In the genomic region with DNA sequence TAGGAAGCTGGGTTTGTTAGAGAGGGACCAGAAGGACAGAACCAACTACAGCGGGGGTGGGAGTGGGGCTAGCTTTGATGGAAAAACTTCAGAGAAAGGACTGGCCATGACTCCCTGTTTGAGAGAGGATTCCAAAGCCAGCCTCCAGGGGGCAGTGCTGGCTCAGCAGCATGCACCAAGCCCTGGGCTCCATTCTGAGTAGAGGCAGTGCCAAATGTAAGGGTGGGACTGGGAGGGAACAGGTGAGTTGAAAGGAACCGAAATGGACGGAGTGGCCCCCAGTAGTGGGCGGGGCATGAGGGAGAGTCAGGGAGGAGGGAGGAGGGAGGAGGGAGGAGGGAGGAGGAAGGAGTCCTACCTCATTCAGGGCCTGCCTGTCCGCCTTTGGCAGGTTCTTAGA, we compare ENCODE assay signal across 8 mouse cellular contexts. TPM values are rescaled to one million over a fixed set of nuclear protein-coding genes. Genes with fewer than 3 reads are reported as not detected.
A peak's percentile ranks its signal among the peaks of the same experiment; 100 is the strongest.
DNase-seq lines count a peak whose midpoint lies in the region; ATAC-seq lines count a peak whose summit lies in the region.

No protein-coding gene starts in this region.

- H3K9ac ChIP-seq in midbrain, embryonic 14.5 days (replicated peaks; ENCODE audit: low read length): no peak overlapping the region

- H3K36me3 ChIP-seq in midbrain, embryonic 14.5 days (ENCODE audit: control insufficient read depth, insufficient read depth, low read length): peaks cover 73% of the 10 kb centered on the region

- ATAC-seq in frontal cortex, adult (ENCODE audit: low TSS enrichment): no peak
- no peak for ATAC-seq in midbrain, embryonic 14.5 days (ENCODE audit: low FRiP score, low TSS enrichment)
- ATAC-seq in inflammation-experienced regulatory T-cells, adult 6 months: no peak

- no peak overlapping the region for H3K27ac ChIP-seq in midbrain, embryonic 14.5 days (replicated peaks; ENCODE audit: low read depth, low read length)

- no peaks in the 10 kb centered on the region for H3K9me3 ChIP-seq in midbrain, embryonic 14.5 days (ENCODE audit: control insufficient read depth, low read length)

- no peak overlapping the region for H3K4me3 ChIP-seq in midbrain, embryonic 14.5 days (replicated peaks; ENCODE audit: low read depth, low read length)

- WGBS in midbrain, embryonic 14.5 days: 17% methylated on average over 5 of the region's 5 CpGs

- peaks cover 2% of the 10 kb centered on the region; the same call in 1 of the 2 replicates for H3K4me1 ChIP-seq in midbrain, embryonic 14.5 days (ENCODE audit: control insufficient read depth, insufficient read depth, low read length)

- H3K4me2 ChIP-seq in midbrain, embryonic 14.5 days (ENCODE audit: low read length): no peak overlapping the region

- DNase-seq in frontal cortex, postnatal 36 days (ENCODE audit: low spot score in 2 of 2): peak; percentile 50 to 58
- DNase-seq in spleen, adult 12 weeks (ENCODE audit: low spot score): peak; percentile 19
- DNase-seq in spleen, postnatal 36 days (ENCODE audit: low spot score in 2 of 2): no peak
- DNase-seq in cerebellum, adult 18-20 months: peak; percentile 60 to 74
- peak; percentile 75 for DNase-seq in kidney, postnatal 10 days
- peak; percentile 82 for DNase-seq in midbrain, embryonic 14.5 days

- no peaks in the 10 kb centered on the region for H3K27me3 ChIP-seq in midbrain, embryonic 14.5 days (ENCODE audit: control insufficient read depth, insufficient read depth, low read length)

RNA-seq across cellular contexts. Expression of gene Aplp1, which starts 4.6 kb away (rescaled TPM):
- polyA plus RNA-seq in midbrain, embryonic 14.5 days (2014; fragmentation: Nextera tagmentation; extraction: Ambion mirVana): 662 and 710 TPM in 2 replicates
- 1 to 10 TPM; 6.0 to 7.4 (median 6.0) TPM for polyA plus RNA-seq in inflammation-experienced regulatory T-cells, adult 6 months (2017; shearing (Covaris generic))

RNA-seq across cellular contexts. Expression of gene Kirrel2, which starts 16.8 kb away (rescaled TPM):
- polyA plus RNA-seq in midbrain, embryonic 14.5 days (2014; fragmentation: Nextera tagmentation; extraction: Ambion mirVana): 5.0 and 5.7 TPM in 2 replicates
- not detected for polyA plus RNA-seq in inflammation-experienced regulatory T-cells, adult 6 months (2017; shearing (Covaris generic))

RNA-seq across cellular contexts. Expression of gene Nphs1, which starts 17.4 kb away (rescaled TPM):
- 0.74 and 1.4 TPM in 2 replicates for polyA plus RNA-seq in midbrain, embryonic 14.5 days (2014; fragmentation: Nextera tagmentation; extraction: Ambion mirVana)
- polyA plus RNA-seq in inflammation-experienced regulatory T-cells, adult 6 months (2017; shearing (Covaris generic)): under 1 TPM in 1 of 3 experiments, not detected in 2; 0.11 TPM

RNA-seq across cellular contexts. Expression of gene Nfkbid, which starts 19.2 kb away (rescaled TPM):
- 1.4 and 2.3 TPM in 2 replicates for polyA plus RNA-seq in midbrain, embryonic 14.5 days (2014; fragmentation: Nextera tagmentation; extraction: Ambion mirVana)
- polyA plus RNA-seq in inflammation-experienced regulatory T-cells, adult 6 months (2017; shearing (Covaris generic)): 10 to 100 TPM; 37.3 to 50.8 (median 41.1) TPM

RNA-seq across cellular contexts. Expression of gene Hcst, which starts 21.0 kb away (rescaled TPM):
- polyA plus RNA-seq in midbrain, embryonic 14.5 days (2014; fragmentation: Nextera tagmentation; extraction: Ambion mirVana): 0.58 TPM in 1 of 2 replicates, not detected in the other
- polyA plus RNA-seq in inflammation-experienced regulatory T-cells, adult 6 months (2017; shearing (Covaris generic)): 100 to 1,000 TPM; 484 to 574 (median 552) TPM

Comparison
In these comparisons a context has a peak if more than half of its experiments do, and no peak if none do; other contexts are left out.
1. DNase-seq: peak in frontal cortex, postnatal 36 days (2 of 2), spleen, adult 12 weeks (single experiment), cerebellum, adult 18-20 months (2 of 2), kidney, postnatal 10 days (single experiment) and midbrain, embryonic 14.5 days (single experiment); none in spleen, postnatal 36 days (0 of 2).
2. RNA of gene Aplp1, which starts 4.6 kb away (polyA plus RNA-seq): 662 to 710 TPM in midbrain, embryonic 14.5 days; 6.0 to 7.4 TPM in inflammation-experienced regulatory T-cells, adult 6 months; every median in the first group is over 10 times any median in the second.